Mouse (Mus musculus) brain, embryonic 14.5 days (tissue): ENCODE results near the gene Sorbs2.

Experiments used
- CTCF ChIP-seq: fragments of 200-500 bp; IDR thresholded peaks from 2 replicates; pipeline ENCODE4 v1.5.1; 2012; ENCODE audit warnings: inconsistent platforms, mild to moderate bottlenecking, moderate library complexity, borderline replicate concordance; ENCODE audit not compliant: insufficient read depth, insufficient read length; ENCODE audit errors: extremely low read depth
- POLR2A ChIP-seq: fragments of 200-500 bp; IDR thresholded peaks from 2 replicates; pipeline ENCODE4 v1.6.1; 2012; ENCODE audit warnings: mild to moderate bottlenecking, inconsistent platforms, borderline replicate concordance; ENCODE audit not compliant: poor library complexity, insufficient read depth, insufficient read length, severe bottlenecking; ENCODE audit errors: extremely low read depth

GRCm38 (mm10) chr8:45565189-45565588, 57.6 kb downstream of the Sorbs2 start:
- TF ChIP-seq POLR2A (no peak), CTCF (no peak)
